Mouse (Mus musculus) adrenal gland, adult 18-20 months (tissue): ENCODE measurements around the gene Itgav. TPM values are rescaled to one million over a fixed set of nuclear protein-coding genes. Genes with fewer than 3 reads are reported as not detected.
"Not testable (repeated sequence)": the region's sequence is repeated elsewhere in the genome, so short reads cannot be mapped to it uniquely, and the experiment has no call there.

Experiments used
- DNase-seq, 2 experiments: peaks; one replicate each; pipeline ENCODE4 v3.0.0; 2021 to 2022; ENCODE audit warnings: low spot score in 2 of 2
- total RNA-seq, 2 experiments: library from RNA; stranded (reverse); gene quantifications; 1 replicate in 1 of 2; 2 replicates in 1 of 2; pipeline ENCODE4 v1.2.3; 2021

The Itgav gene
- total RNA-seq, 2 experiments from 2014 or later, result 92.2 to 113 TPM

DNA sequence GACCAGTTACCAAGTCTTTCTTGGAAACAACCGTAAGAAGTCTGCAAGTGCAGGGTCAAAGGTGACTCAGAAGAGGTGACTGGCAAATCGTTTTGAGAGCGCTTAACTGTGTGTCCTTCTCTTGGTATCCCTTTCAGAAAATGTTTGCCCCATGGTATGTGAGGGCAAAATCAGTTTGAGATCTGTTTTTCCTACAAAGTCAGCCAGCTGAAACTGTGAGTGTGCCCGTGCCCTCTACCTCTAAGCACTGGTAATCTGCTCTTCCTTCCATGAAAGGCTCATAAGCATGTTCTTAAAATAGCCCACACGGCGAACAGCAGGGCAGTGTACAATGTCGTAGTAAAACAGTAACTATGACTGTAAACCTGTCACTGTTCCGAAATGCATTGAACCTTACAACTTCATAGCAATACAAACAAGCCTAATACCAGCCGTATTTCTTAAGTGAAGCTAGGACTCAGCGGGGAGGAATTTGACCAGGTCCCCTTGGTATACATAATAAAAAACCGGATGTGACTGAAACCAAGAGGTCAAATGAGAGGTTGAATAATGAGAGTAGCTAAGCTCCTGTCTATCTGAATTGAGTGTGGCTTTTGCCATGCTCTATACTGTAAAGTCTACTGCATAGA lies 14.2 kb upstream of the Itgav start:
- DNase-seq, result no peak

GRCm38 (mm10) chr2:83713281-83713680 lies 10.9 kb upstream of the Itgav start:
- not testable (repeated sequence) for DNase-seq

- DNase-seq, result no peak
Measured at GRCm38 (mm10) chr2:83713946-83714345, 10.3 kb upstream of the Itgav start.

DNA sequence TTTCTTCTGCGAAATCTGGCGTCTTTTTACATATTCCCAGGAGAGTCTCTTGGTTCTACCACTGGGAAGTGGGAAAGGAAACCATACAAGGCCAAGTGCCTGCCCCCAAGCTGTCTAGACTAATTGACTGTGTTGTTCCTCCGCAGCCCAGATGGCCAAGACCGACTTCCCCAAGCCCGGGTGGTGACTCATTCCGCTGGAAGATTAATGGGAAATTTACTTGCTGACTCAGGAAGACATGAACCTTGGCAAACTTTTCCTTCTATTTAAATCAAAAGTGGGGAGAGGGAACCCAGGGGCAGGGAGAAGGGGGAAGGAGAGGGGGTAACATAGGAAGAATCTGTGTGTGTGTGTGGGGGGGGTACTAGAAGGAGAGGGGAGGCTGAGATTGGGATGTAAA lies 9.4 kb upstream of the Itgav start:
- peak; percentile 63 to 80 for DNase-seq

DNA sequence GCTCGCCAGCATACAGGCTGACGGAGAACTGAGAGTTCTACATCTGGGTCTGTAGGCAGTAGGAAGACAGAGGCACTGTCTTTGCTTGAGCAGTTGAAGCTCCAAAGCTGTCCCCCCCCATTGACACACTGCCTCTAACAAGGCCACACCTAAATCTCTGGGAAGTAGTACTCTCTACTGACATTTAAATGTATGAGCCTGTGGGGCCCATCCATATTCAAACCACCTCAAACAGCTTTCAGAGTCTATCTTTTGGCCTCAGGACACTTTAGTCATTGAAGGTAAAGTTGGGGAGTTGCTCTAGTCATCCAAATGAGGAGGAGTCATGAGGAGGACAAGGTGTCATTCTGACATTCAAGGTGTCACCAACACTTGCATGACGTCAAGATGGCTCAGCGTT lies 5.9 kb upstream of the Itgav start:
- no peak for DNase-seq

DNA sequence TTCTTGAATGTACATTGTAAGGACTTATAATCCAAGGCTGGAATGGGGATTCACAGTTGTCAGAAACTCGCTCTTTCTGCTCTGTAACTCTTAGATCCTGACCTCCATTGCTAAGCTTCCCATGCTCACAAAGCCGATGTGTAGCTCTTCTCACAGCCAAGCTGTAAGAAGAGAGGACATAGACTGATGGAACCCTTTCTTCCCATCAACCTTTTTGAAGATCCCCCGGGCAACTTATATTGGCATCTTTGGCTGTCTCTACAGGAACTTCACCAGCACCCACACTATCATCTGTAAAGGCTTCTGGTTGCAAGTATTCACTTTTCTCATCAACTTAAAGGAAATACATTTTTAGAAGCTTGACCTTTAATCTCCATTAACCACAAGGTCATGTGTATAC lies 2.6 kb upstream of the Itgav start:
- no peak for DNase-seq

- no peak for DNase-seq
Measured at GRCm38 (mm10) chr2:83722936-83723335, 1.3 kb upstream of the Itgav start.

DNA sequence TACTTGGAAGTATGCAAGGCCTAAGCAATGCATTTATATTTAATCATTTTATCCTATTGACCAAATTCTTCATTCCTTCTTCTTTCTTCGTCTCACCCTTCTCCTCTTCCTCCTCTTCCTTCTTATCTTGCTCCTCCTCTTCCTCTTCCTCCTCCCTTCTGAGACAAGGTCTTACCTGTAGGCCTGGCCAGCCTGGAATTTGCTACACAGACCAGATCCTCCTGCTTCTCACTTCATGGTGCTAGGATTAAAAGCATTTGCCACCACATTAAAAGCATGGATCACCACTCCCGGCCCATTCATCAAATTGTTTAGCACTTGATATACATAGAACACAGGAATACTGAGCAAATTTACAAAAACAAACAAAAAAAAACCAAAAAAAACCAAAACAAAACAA lies 851 bp upstream of the Itgav start:
- DNase-seq, result no peak

GRCm38 (mm10) chr2:83724827-83725730 lies 882 bp downstream of the Itgav start:
- DNase-seq, result peak; percentile 66 to 67

DNA sequence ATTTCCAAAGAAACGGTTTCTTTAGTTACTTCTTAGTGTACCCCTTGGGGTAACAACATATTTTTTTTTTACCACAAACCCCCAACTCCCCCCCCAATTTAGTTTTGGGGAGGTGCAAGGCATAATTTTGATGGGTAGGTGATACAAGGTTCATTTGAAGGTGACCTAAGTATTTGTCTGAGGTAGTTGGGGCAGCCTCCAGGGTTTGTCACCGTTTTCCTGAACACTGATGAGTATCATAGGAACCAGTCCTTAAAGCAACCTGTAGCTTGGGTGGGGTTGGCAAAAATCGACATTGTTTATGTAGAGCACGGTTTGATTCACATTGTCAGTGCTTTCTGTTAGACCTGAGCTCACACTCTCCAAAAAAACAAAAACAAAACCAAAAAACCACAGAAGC lies 1.6 kb downstream of the Itgav start:
- DNase-seq, result no peak

DNA sequence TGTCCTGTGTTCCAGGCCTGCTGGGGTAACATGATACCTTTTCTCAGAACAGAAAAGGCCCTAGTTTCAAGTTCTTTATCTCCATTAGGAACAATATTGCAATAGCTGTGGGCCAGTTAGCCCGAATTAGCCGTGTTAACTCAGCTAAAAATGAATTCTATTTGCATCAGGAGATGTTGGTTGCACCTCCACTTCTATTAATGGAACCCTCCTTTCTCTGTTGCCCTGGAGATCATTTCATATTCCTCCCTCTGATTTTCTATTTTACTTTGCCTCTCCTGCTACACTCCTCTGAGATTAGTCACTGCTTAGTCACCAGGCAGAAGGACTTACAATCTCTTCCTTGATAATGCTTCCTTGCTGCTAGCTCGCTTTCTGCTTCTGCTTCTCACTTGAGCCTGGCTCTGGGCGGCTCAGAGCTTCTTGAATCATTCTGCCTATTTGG lies 4.1 kb downstream of the Itgav start:
- DNase-seq, result no peak

DNA sequence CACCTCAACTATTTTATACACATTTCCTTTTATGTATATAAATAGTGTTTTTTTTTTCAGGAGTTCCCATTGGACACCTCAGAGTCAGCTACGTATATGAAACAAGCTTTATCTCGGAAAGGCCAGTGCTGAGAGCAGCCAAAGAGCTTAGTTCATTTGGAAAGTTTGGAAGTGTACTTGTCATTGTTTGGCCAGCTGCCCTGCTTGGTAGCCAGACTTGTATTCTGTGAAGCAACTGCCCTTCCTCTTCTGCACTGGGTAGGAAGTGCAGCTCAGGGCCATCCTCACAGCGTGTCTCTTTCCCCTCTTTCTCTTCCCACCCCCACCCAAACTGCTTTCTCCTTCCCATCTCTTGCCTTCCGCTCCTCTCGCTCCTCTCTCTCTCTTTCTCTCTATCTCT lies 5.1 kb downstream of the Itgav start:
- DNase-seq, result peak; percentile 69 to 74

GRCm38 (mm10) chr2:83732896-83733295 lies 8.7 kb downstream of the Itgav start:
- no peak for DNase-seq

GRCm38 (mm10) chr2:83733981-83734393 lies 9.8 kb downstream of the Itgav start:
- DNase-seq, result no peak

- DNase-seq, result no peak
Measured at GRCm38 (mm10) chr2:83735276-83735675, 11.1 kb downstream of the Itgav start.

- no peak for DNase-seq
Measured at GRCm38 (mm10) chr2:83736836-83737235, 12.6 kb downstream of the Itgav start.

DNA sequence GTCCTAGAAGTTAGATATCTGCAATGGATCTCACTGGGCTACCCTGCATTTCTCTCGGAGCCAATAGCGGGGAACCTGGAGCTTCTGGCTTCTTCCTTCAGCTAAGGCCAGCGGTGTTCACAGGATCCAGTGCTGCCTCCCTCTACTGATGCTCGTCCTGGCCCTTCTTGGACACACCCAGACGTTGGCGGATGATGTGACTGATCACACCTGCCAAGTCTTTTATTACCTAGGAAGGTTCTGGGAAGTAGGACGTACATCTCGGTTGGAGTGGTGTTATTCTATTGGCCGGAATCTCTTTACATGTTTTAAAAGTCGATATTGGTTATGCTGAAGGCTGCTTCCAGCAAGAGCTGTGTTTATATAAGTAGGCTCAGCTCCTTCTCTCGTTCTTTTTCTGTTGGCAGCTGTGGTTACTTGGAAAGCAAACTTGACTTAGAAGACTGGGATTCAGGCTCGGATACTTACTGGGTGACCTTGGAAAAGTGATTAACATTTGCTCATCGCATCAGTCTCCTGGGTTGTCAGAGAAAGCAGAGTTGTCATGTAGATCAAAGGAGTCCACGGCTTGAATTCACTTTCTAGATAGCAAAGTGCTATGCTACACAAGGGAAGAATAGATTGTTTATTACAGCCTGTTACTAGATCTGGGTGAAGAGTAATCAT lies 14.5 kb downstream of the Itgav start:
- DNase-seq, result no peak

DNA sequence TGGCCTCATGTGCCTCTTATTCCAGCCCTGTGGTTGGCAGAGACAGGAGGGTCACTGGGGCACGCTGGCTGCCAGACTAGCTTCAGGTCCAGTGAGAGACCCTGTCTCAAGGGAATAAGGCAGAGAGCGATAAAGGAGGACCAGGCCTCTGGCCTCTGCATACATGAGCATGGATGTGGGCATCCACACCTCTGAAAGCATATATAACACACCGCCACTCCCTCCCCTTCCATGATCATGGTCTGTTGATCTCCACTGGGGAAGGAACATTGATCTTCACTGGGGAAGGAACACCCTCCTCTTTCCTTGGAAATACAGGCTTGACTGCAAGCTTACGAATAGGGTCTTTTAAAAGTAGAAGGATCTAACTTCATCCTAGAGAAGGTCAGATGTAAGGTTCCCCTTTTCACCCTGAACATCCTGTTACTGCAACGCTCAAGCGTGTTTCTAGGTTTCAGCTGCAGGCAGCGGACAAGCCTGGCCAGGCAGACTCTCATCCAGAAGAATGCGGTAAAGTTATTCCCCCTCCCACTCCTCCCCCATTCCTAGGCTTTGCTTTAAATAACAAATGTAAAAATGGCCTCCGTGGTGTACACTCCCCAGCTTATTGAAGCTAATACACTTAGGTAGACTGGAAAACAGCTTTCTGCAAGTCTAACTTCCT lies 15.4 kb downstream of the Itgav start:
- DNase-seq, result no peak

- peak in 1 of 2 experiments; percentile 49 for DNase-seq
Measured at GRCm38 (mm10) chr2:83740601-83741031, 16.4 kb downstream of the Itgav start.

DNA sequence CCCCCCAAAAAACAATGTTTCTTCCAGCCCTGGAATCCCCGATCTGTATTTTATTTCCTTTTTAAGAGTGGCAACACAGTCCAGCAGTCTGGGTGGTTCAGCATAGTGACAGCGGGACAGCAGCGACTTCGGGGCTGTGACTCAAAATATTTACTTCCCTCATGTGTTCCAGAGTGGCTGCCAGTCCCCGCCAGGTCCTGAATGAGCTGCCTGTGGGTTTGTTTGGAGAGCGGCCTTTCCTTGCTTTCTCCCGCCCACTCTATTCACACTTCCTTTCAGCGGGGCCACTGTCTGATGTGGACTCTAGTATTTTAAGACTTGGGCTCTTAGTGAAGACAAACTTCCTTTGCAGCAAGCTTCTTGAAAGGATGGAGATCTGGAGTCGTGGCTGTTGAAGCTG lies 18.0 kb downstream of the Itgav start:
- no peak for DNase-seq

DNA sequence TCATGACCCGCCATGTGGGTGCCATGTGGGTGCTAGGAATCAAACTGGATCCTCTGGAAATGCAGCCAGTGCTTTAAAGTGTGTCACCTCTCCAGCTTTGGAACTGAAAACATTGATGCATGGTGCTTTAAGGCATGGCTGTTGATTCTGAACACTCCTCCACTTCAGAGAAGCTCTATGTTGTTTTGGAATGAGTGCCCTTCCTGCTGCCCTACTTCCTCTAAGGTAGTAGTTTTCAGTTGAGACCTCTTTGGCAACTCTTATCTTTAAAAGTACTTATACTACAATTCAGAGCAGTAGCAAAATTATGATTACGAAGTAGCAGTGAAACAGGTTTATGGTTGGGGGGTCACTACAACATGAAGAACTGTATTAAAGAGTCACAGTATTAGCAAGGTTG lies 18.6 kb downstream of the Itgav start:
- DNase-seq, result no peak
